Mouse (Mus musculus) spleen, adult 2 months (tissue): ENCODE data around the gene Tgfb1i1. TPM values are rescaled to one million over a fixed set of nuclear protein-coding genes. Genes with fewer than 3 reads are reported as not detected.

Experiments
- DNase-seq, 2 experiments: peaks; one replicate each; pipeline versions ENCODE4 v3.0.0 to v3.0.0-alpha.2; 2012 to 2021; ENCODE audit warnings: low spot score in 2 of 2, low read depth in 1 of 2
- H3K27ac ChIP-seq: fragments of 200-500 bp; 2 replicates; pipeline ENCODE4 v1.5.1; 2012; ENCODE audit warnings: low read length, inconsistent platforms; ENCODE audit not compliant: insufficient read depth
- H3K27me3 ChIP-seq: fragments of 200-500 bp; 2 replicates; pipeline ENCODE4 v1.6.1; 2012; ENCODE audit warnings: mild to moderate bottlenecking, moderate library complexity, low read length, inconsistent platforms; ENCODE audit not compliant: control insufficient read depth, insufficient read depth
- H3K36me3 ChIP-seq: fragments of 200-500 bp; 2 replicates; pipeline ENCODE4 v1.6.1; 2012; ENCODE audit warnings: mild to moderate bottlenecking, low read length, inconsistent platforms; ENCODE audit not compliant: control insufficient read depth, insufficient read depth
- H3K4me1 ChIP-seq: fragments of 200-500 bp; 2 replicates; pipeline ENCODE4 v1.6.1; 2011; ENCODE audit warnings: inconsistent platforms; ENCODE audit not compliant: control insufficient read depth, insufficient read depth, insufficient read length
- H3K4me3 ChIP-seq: fragments of 200-500 bp; 2 replicates; pipeline ENCODE4 v1.5.1; 2011; ENCODE audit warnings: mild to moderate bottlenecking, inconsistent platforms; ENCODE audit not compliant: insufficient read depth, insufficient read length; ENCODE audit errors: extremely low read depth
- CTCF ChIP-seq: fragments of 200-500 bp; IDR thresholded peaks from 2 replicates; pipeline ENCODE4 v1.5.1; 2011; ENCODE audit warnings: mild to moderate bottlenecking, inconsistent platforms; ENCODE audit not compliant: insufficient read depth, insufficient read length, insufficient replicate concordance; ENCODE audit errors: extremely low read depth
- POLR2A ChIP-seq: fragments of 200-500 bp; IDR thresholded peaks from 2 replicates; pipeline ENCODE4 v1.6.1; 2011; ENCODE audit warnings: low read depth, low read length, inconsistent platforms
- WGBS: fragments of 180-500 bp; shearing (Covaris S2); methylation state at CpG from one replicate; pipeline ENCODE4 v1.1.7; 2018; 5-methylcytosine and 5-hydroxymethylcytosine counted together
- polyA plus RNA-seq: library from polyadenylated mRNA; depleted of rRNA; stranded (reverse); fragments of >200 nt; gene quantifications from 2 replicates; pipeline ENCODE4 v1.2.3, GENCODE M21; 2012

Tgfb1i1 gene
- polyA plus RNA-seq, 1 experiment: 33.8 TPM

GRCm38 (mm10) chr7:128242331-128242730 is 4.3 kb upstream of the Tgfb1i1 start:
- Histone ChIP-seq H3K4me1 (no peaks in the 10 kb centered on the region; the same call in 1 of the 2 replicates), H3K27me3 (0 out of 2 replicates have a peak, but pooled peaks cover 3% of the 10 kb centered on the region), H3K36me3 (peaks cover 30% of the 10 kb centered on the region), H3K4me3 (no peak overlapping the region), H3K27ac (no peak overlapping the region)
- WGBS: 97% methylated on average over 16 of the region's 16 CpGs
- no peak for TF ChIP-seq POLR2A
- TF ChIP-seq CTCF: no peak
- no peak for DNase-seq

GRCm38 (mm10) chr7:128243921-128244320 is 2.7 kb upstream of the Tgfb1i1 start:
- Histone ChIP-seq H3K27me3 (0 out of 2 replicates have a peak, but pooled peaks cover 3% of the 10 kb centered on the region), H3K36me3 (peaks cover 30% of the 10 kb centered on the region), H3K4me3 (no peak overlapping the region), H3K4me1 (no peaks in the 10 kb centered on the region), H3K27ac (no peak overlapping the region)
- no peak for DNase-seq
- TF ChIP-seq POLR2A (no peak), CTCF (no peak)
- 96% methylated on average over 10 of the region's 10 CpGs for WGBS

- no peaks in the 10 kb centered on the region for H3K4me1 ChIP-seq
- peaks cover 30% of the 10 kb centered on the region for H3K36me3 ChIP-seq
Observed at GRCm38 (mm10) chr7:128244410-128245025, 2.1 kb upstream of the Tgfb1i1 start.

DNA sequence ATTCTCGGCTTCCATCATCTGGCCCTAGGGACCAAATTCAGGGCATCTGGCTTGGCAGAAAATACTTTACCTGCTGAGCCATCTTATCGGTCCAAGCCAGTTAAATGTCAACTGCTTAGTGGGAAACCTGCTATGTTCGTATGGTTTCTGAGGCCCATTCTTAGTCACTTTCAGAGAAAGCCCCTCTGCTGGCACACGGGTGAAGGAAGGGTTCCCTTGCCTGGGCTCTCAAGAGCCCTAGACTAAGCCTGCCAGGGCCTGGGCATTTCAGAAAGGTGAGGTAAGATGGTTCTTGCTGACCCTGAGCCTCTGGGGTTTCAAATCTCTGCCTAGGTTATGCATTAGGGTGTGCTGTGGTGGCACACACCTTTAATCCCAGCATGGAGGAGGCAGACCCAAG is 1.1 kb upstream of the Tgfb1i1 start:
- TF ChIP-seq CTCF (no peak), POLR2A (no peak)
- no peaks in the 10 kb centered on the region for H3K4me1 ChIP-seq
- DNase-seq: no peak
- H3K27ac ChIP-seq: no peak overlapping the region
- peaks cover 22% of the 10 kb centered on the region for H3K36me3 ChIP-seq
- whole genome bisulfite sequencing: 92% methylated on average over 4 of the region's 4 CpGs
- 0 out of 2 replicates have a peak, but pooled peaks cover 3% of the 10 kb centered on the region for H3K27me3 ChIP-seq
- no peak overlapping the region for H3K4me3 ChIP-seq

More at GRCm38 (mm10) chr7:128244410-128245025, 2.1 kb upstream of the Tgfb1i1 start:
- TF ChIP-seq CTCF (no peak), POLR2A (no peak)
- no peak for DNase-seq
- Histone ChIP-seq H3K27me3 (0 out of 2 replicates have a peak, but pooled peaks cover 3% of the 10 kb centered on the region), H3K4me3 (no peak overlapping the region), H3K27ac (no peak overlapping the region)
- WGBS: 96% methylated on average over 18 of the region's 18 CpGs

GRCm38 (mm10) chr7:128247443-128247842 is 831 bp downstream of the Tgfb1i1 start:
- H3K27me3 ChIP-seq: 0 out of 2 replicates have a peak, but pooled peaks cover 3% of the 10 kb centered on the region
- DNase-seq: peak; percentile 42 to 66
- WGBS: 18% methylated on average over 13 of the region's 13 CpGs
- H3K36me3 ChIP-seq: peaks cover 16% of the 10 kb centered on the region
- H3K27ac ChIP-seq: no peak overlapping the region
- no peak for TF ChIP-seq POLR2A
- peak; percentile 35; the same call in 1 of the 2 replicates for TF ChIP-seq CTCF
- no peak overlapping the region for H3K4me3 ChIP-seq
- no peaks in the 10 kb centered on the region for H3K4me1 ChIP-seq

- TF ChIP-seq POLR2A: no peak
- no peak for TF ChIP-seq CTCF
- Histone ChIP-seq H3K4me3 (no peak overlapping the region), H3K36me3 (peaks cover 12% of the 10 kb centered on the region), H3K4me1 (no peaks in the 10 kb centered on the region), H3K27me3 (peaks cover 3% of the 10 kb centered on the region; the same call in 1 of the 2 replicates), H3K27ac (no peak overlapping the region)
- WGBS: 85% methylated on average over 10 of the region's 10 CpGs
- DNase-seq: no peak
Observed at GRCm38 (mm10) chr7:128248081-128249042, 1.8 kb downstream of the Tgfb1i1 start.
